Mouse (Mus musculus): ENCODE results near the gene Olfr1312.
"Not testable (repeated sequence)": the region's sequence is repeated elsewhere in the genome, so short reads cannot be mapped to it uniquely, and the experiment has no call there.

The Olfr1312 gene

GRCm38 (mm10) chr2:112050138-112050537, at the start of gene Olfr1312:
TSS of gene Olfr1312 (minus strand) at chr2:112050238.
- no peak for DNase-seq (ENCODE audit: low spot score in 2 of 2)

- no peak for DNase-seq (ENCODE audit: low spot score in 2 of 2)
These were observed 46.6 kb upstream of the Olfr1312 start, which contains the start of gene Olfr1314 for GRCm38 (mm10) chr2:112096681-112097080. TSS of gene Olfr1314 (minus strand) at chr2:112096781.

GRCm38 (mm10) chr2:112077743-112078142, 27.7 kb upstream of the Olfr1312 start, which contains the start of gene Olfr1313:
TSS of gene Olfr1313 (minus strand) at chr2:112077843.
- DNase-seq (ENCODE audit: low spot score in 2 of 2), result no peak

- not testable (repeated sequence) for DNase-seq (ENCODE audit: low spot score in 2 of 2)
These were observed 23.1 kb downstream of the Olfr1312 start for GRCm38 (mm10) chr2:112026971-112027370.

DNA sequence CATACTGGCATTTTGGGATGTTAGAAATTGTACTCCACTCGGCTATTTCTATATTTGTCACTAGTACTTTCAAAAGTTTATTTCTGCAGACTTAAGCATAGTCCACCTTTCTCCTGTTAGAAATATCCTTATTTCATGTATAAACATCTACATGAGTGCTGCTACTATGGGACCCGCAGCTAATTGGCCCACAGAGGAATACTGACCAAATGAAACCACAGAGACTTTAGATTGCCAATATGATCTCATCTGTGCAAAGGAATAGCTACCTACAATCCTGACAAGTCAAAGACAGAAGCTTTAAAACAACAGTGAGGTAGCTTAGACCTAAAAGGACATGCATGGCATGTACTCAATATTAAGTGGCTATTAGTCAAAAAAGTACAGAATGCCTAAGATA, 25.7 kb downstream of the Olfr1312 start, which contains the start of gene Olfr1311:
TSS of gene Olfr1311 (minus strand) at position 101 of the 400 bp plus-strand sequence.
- no peak for DNase-seq (ENCODE audit: low spot score in 2 of 2)

GRCm38 (mm10) chr2:112014900-112015299, 35.1 kb downstream of the Olfr1312 start:
- no peak for DNase-seq (ENCODE audit: low spot score in 2 of 2)

DNA sequence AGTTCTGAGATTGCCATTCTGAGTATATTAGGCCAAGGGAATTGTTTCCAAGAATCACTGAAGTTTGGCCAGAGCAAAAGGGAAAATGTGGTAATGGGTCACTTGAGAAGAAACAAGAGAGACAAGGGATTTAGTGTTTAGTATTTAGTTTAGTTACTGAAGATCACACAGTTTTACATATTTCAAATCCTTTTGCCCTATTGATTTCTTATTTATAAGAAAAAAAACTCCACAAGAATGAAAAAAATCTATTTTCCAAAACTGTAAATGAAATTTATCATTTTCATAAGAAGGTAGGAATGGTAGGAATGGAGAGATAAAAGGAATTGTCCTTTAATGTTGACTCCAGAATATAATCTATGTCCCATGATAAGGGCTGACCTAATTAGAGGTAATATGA, 37.4 kb downstream of the Olfr1312 start, which contains the start of gene Olfr1310:
TSS of gene Olfr1310 (minus strand) at position 101 of the 400 bp plus-strand sequence.
- no peak for DNase-seq (ENCODE audit: low spot score in 2 of 2)

DNA sequence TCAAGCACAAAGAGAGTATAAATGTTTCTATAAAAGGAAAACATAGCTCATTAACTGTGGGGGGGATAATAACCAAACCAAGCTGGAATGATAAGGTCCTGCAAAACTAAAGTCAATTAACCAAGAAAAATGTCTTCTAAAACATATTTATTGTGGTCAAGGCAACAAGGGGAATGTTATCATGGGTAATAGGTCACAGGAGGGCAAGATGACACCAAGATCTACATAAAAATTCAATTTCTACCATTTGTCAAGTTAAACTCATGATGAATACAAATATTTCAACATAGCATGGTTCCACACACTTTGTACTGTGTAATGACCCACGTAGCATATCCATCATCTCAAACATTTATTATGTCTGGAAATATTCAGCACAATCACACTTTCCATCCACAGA, 59.9 kb downstream of the Olfr1312 start, which contains the start of gene Olfr1309:
TSS of gene Olfr1309 (minus strand) at position 101 of the 400 bp plus-strand sequence.
- no peak for DNase-seq (ENCODE audit: low spot score in 2 of 2)
